Mouse (Mus musculus): ENCODE measurements around the gene Cox8a.

- TF ChIP-seq POLR2A (IDR thresholded peaks at IDR 0.05; ENCODE audit: borderline replicate concordance, low read depth, low read length) (no peak), CTCF (IDR thresholded peaks at IDR 0.05; ENCODE audit: low read depth, low read length) (no peak)
Observed at GRCm38 (mm10) chr19:7191639-7192038, 25.8 kb downstream of the Cox8a start.

Measured in bone marrow macrophage, adult 2 months (primary cell).